Mouse (Mus musculus) intestine, postnatal 0 days (tissue): ENCODE results near the gene Prkar1a. TPM values are rescaled to one million over a fixed set of nuclear protein-coding genes. Genes with fewer than 3 reads are reported as not detected.
A peak's percentile ranks its signal among the peaks of the same experiment; 100 is the strongest.

Source experiments
- ATAC-seq: fragments of 200-750 bp; cut with Nextera tagmentation; 2 replicates; pipeline ENCODE4 v1.8.0; 2017; ENCODE audit warnings: mild to moderate bottlenecking, moderate TSS enrichment, moderate library complexity
- H3K27ac ChIP-seq: fragments of 300-500 bp; sonication (generic); 2 replicates; pipeline ENCODE4 v1.5.1; 2014; ENCODE audit warnings: mild to moderate bottlenecking, low read depth, low read length, moderate library complexity
- H3K27me3 ChIP-seq: fragments of 300-500 bp; sonication (generic); replicated peaks from 2 replicates; pipeline ENCODE4 v1.6.1; 2014; ENCODE audit warnings: low read length, mixed read lengths; ENCODE audit not compliant: control insufficient read depth, insufficient read depth
- H3K36me3 ChIP-seq: fragments of 300-500 bp; sonication (generic); 2 replicates; pipeline ENCODE4 v1.6.1; 2014; ENCODE audit warnings: mild to moderate bottlenecking, moderate library complexity; ENCODE audit not compliant: control insufficient read depth, insufficient read depth
- H3K4me1 ChIP-seq: fragments of 300-500 bp; sonication (generic); replicated peaks from 2 replicates; pipeline ENCODE4 v1.6.1; 2014; ENCODE audit warnings: antibody characterized with exemption, low read length, mixed read lengths; ENCODE audit not compliant: control insufficient read depth, insufficient read depth
- H3K4me2 ChIP-seq: fragments of 300-500 bp; sonication (generic); replicated peaks from 2 replicates; pipeline ENCODE4 v1.6.1; 2014; ENCODE audit warnings: low read depth, mild to moderate bottlenecking, moderate library complexity
- H3K4me3 ChIP-seq: fragments of 300-500 bp; sonication (generic); 2 replicates; pipeline ENCODE4 v1.5.1; 2014; ENCODE audit warnings: low read depth, low read length
- H3K9ac ChIP-seq: fragments of 300-500 bp; sonication (generic); 2 replicates; pipeline ENCODE4 v1.6.1; 2014; ENCODE audit warnings: mild to moderate bottlenecking, low read depth, low read length
- H3K9me3 ChIP-seq: fragments of 300-500 bp; sonication (generic); 2 replicates; pipeline ENCODE4 v1.6.1; 2016; ENCODE audit warnings: mixed run types; ENCODE audit not compliant: control insufficient read depth
- CTCF ChIP-seq: sonication (generic); IDR thresholded peaks from 2 replicates; pipeline ENCODE4 v1.5.1; 2016; ENCODE audit warnings: low read depth, mild to moderate bottlenecking, control low read depth, antibody characterized with exemption, moderate library complexity
- WGBS: fragments of 180-500 bp; shearing (Covaris S2); extraction: QIAGEN DNeasy Blood & Tissue Kit; methylation state at CpG from one replicate; pipeline ENCODE4 v1.1.7; 2014; 5-methylcytosine and 5-hydroxymethylcytosine counted together
- polyA plus RNA-seq: library from polyadenylated mRNA; unstranded; fragments of >200 nt; fragmentation: Nextera tagmentation; extraction: Ambion mirVana; gene quantifications from 2 replicates; pipeline ENCODE4 v1.2.1, GENCODE M21; 2015

Gene Prkar1a
- polyA plus RNA-seq, 1 experiment from 2014 or later, result 180 TPM

DNA sequence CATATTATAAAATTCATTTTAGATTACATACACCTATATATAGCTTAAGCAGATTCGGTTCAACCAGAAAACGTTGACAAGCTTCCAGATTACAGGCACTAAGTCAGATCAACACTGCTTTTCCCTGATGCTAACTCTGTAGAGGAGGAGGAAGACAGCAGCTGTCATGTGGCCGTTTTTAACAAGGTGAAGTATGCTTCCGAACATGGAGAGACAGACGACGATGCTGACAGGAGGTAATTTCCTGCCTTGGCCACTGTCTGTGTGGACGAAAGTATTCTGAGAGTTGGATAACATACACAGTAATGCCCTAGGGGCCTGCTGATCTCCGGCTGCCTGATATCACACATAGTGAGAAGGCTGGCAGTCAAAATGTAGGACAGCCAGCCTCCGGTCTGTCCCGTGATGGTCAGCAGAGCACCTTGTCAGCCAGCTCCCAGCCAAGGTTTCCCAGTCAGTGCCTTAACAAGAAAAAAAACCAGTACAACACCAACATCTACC lies 20.1 kb upstream of the Prkar1a start:
- H3K27ac ChIP-seq, result no peak overlapping the region
- no peak overlapping the region for H3K9ac ChIP-seq
- 63% methylated on average over 10 of the region's 10 CpGs for WGBS
- no peaks in the 10 kb centered on the region for H3K36me3 ChIP-seq
- no peak for ATAC-seq
- H3K27me3 ChIP-seq, result no peaks in the 10 kb centered on the region
- H3K9me3 ChIP-seq, result no peaks in the 10 kb centered on the region
- H3K4me3 ChIP-seq, result no peak overlapping the region
- no peaks in the 10 kb centered on the region for H3K4me1 ChIP-seq
- TF ChIP-seq CTCF, result no peak
- H3K4me2 ChIP-seq, result no peak overlapping the region

DNA sequence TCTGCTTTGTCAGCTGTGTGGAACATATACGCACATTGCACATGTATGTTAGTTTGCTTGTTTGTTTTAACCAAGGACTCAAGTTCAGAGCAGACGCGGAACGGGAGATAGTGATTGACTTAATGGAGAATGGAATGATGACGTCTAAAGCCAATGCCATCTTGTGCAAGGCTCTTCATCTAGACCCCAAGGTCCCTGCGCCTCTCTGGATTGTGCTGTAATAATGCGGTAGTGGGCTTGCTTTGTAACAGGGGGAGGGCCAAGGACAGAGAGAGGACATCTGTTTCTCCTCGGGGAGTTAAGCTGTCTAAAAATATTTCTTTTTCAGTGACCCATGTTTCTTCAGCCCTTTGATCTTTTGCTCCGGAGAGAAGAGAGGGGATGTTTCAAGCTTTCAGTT lies 14.3 kb upstream of the Prkar1a start:
- Histone ChIP-seq H3K4me1 (no peaks in the 10 kb centered on the region), H3K27me3 (no peaks in the 10 kb centered on the region), H3K4me2 (no peak overlapping the region), H3K4me3 (no peak overlapping the region), H3K36me3 (no peaks in the 10 kb centered on the region), H3K27ac (no peak overlapping the region), H3K9ac (no peak overlapping the region), H3K9me3 (no peaks in the 10 kb centered on the region)
- ATAC-seq, result no peak
- 74% methylated on average over 9 of the region's 9 CpGs for WGBS
- no peak for TF ChIP-seq CTCF

DNA sequence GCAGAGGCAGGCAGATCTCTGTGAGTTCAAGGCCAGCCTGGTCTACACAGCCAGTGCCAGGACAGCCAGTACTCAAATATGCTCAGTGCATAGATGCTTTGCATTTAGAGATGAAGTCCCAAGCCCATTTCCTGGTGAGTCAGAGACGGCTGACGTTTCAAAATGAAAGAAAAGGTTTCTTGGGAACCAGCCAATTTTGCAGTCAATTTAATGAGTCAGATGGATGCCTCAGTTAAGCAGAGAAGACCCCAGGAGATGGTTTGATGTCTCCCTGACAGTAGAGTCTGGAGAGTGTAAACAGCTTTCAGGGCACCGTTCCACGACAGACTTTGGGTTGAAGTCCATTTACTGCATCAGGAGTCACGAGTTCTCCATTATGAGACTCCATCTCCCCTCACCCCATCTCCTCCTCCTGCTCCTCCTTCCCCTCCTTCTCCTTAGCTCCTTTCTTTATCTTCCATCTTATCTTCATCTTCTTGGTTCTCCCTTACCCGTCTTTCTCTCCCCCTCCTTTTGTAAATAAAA lies 13.3 kb upstream of the Prkar1a start:
- TF ChIP-seq CTCF, result no peak

DNA sequence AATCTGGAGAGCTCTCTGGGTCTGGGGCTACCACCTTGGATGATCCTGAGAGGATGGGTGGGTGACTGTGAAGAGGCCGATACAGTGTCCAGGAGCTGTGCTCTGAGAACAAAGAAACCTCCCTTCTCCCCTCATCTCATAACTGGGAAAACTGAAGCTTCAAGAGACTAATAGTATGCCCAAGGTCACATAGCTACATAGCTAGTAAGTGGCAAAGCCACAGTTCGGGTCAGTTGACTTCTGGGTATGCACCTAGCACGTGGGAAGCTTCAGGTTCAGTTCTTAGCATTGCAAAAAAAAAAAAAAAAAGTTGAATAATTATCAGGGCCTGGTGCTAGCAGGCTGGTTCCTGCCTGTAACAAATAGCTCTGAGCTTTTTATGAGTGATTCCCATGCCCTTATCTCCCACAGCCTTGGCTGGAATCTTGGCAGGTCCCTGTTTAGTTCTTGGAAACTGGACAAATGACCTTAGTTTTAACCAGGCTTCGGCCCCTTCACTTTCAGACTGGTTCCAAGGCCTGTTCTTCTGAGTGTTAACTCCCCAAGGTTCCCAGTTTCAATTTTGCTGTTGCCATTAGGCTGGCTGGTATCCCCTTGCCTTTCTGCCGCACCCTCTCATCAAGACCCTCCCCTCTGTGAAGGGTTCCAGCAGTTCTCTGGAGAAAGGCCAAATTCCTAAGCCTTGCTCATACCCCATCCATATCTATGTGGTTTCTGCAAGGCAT lies 7.5 kb upstream of the Prkar1a start:
- 75% methylated on average over 5 of the region's 5 CpGs for WGBS
- Histone ChIP-seq H3K4me2 (no peak overlapping the region), H3K4me1 (no peaks in the 10 kb centered on the region), H3K36me3 (no peaks in the 10 kb centered on the region), H3K27ac (no peak overlapping the region), H3K27me3 (no peaks in the 10 kb centered on the region), H3K4me3 (no peak overlapping the region), H3K9me3 (no peaks in the 10 kb centered on the region), H3K9ac (no peak overlapping the region)
- no peak for ATAC-seq
- TF ChIP-seq CTCF, result no peak

More for the DNA sequence above, 13.3 kb upstream of the Prkar1a start:
- Histone ChIP-seq H3K27me3 (no peaks in the 10 kb centered on the region), H3K27ac (no peak overlapping the region), H3K9ac (no peak overlapping the region), H3K4me2 (no peak overlapping the region), H3K4me1 (no peaks in the 10 kb centered on the region), H3K9me3 (no peaks in the 10 kb centered on the region), H3K36me3 (no peaks in the 10 kb centered on the region), H3K4me3 (no peak overlapping the region)
- WGBS, result 51% methylated on average over 6 of the region's 6 CpGs
- ATAC-seq, result no peak

DNA sequence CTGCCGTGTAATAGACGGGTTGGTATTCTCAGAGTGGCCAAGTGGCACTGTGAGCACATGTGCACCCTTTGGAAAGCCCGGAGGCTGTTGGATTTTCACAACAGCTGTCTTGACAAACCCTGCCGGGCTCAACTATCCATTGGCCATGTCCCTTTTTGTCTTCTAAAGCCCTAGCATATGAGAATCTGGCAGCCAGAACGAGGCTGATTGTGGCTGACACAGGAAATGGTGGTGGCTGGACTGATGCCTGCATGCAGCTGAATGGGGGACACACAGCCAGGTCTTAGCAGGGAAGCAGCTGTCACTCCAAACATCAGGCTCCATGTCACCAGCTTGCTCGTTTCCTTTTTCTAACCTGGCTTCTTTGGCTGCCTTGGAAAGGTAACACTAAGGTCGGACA lies 695 bp upstream of the Prkar1a start:
- no peak overlapping the region for H3K27ac ChIP-seq
- no peak overlapping the region for H3K4me2 ChIP-seq
- H3K4me1 ChIP-seq, result 0 out of 2 replicates have a peak, but pooled peaks cover 5% of the 10 kb centered on the region
- H3K4me3 ChIP-seq, result no peak overlapping the region
- no peak overlapping the region for H3K9ac ChIP-seq
- no peaks in the 10 kb centered on the region for H3K9me3 ChIP-seq
- ATAC-seq, result no peak
- WGBS, result 53% methylated on average over 7 of the region's 7 CpGs
- H3K27me3 ChIP-seq, result no peaks in the 10 kb centered on the region
- TF ChIP-seq CTCF, result no peak
- 0 out of 2 replicates have a peak, but pooled peaks cover under 1% of the 10 kb centered on the region for H3K36me3 ChIP-seq

DNA sequence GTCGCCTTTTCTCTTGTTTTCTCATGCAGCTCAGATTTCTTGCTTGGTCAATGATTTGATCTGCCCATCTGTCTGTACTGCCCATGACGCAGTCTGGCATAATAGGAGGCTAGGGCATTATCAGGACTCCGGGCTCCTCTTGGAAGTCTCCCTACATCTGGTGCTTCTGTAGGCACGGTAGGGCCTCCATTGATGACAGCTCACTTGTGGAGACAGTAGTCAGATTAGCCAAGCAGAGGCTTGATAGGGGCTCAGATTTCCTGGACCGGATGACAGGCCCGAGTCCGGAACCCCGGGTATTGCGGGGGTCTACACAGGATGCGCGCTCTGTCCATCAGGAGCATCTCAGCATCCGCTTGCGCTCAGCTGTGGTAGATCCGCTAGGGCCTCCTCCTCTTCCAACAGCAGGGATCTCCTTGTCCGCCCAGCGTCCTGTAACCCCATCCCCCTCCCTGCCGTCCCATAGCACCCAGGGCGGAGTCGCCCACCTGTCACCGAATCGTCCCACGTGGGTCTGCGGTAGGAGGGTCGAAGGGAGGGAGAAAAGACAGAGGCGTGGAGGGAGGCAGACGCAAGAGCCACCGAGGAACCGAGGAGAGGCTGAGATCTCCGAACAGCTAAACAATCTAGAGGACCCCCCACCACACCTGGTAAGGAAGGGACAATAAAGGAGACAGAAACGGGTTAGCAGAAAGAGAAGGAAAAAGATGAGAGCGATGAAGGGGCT lies 933 bp downstream of the Prkar1a start:
- no peak for TF ChIP-seq CTCF

More for the DNA sequence above, 933 bp downstream of the Prkar1a start:
- Histone ChIP-seq H3K4me2 (peak overlapping the region; percentile 95), H3K9ac (peak overlapping the region; percentile 96), H3K27me3 (no peaks in the 10 kb centered on the region), H3K27ac (peak overlapping the region; percentile 98; the same call in 1 of the 2 replicates), H3K4me3 (peak overlapping the region; percentile 95), H3K9me3 (no peaks in the 10 kb centered on the region), H3K4me1 (0 out of 2 replicates have a peak, but pooled peaks cover 5% of the 10 kb centered on the region), H3K36me3 (peaks cover 12% of the 10 kb centered on the region; the same call in 1 of the 2 replicates)
- peak; percentile 32 for ATAC-seq
- WGBS, result 3% methylated on average over 31 of the region's 31 CpGs
